Mouse (Mus musculus) CH12.LX (cell line): Measurements from ENCODE around the gene Ext2. TPM values are rescaled to one million over a fixed set of nuclear protein-coding genes. Genes with fewer than 3 reads are reported as not detected.

Experiments
- DNase-seq: peaks from one replicate; pipeline ENCODE4 v3.0.0-alpha.2; 2013; ENCODE audit errors: extremely low read depth
- H3K27ac ChIP-seq: 2 replicates; pipeline ENCODE4 v1.5.1; 2012; ENCODE audit warnings: low read depth, mild to moderate bottlenecking, control low read depth, moderate library complexity; ENCODE audit not compliant: insufficient read depth
- H3K27me3 ChIP-seq: replicated peaks from 2 replicates; pipeline ENCODE3; 2012; ENCODE audit warnings: inconsistent platforms
- H3K36me3 ChIP-seq, 2 experiments: replicated peaks in 1 of 2; 2 replicates each; pipeline versions ENCODE3 to v1.6.1; 2012; ENCODE audit warnings: inconsistent platforms in 1 of 2, low read length in 1 of 2, mild to moderate bottlenecking in 1 of 2, mixed read lengths in 1 of 2, moderate library complexity in 1 of 2; ENCODE audit not compliant: control insufficient read depth in 1 of 2, insufficient read depth in 1 of 2
- H3K4me1 ChIP-seq, 2 experiments: 2 replicates each; pipeline ENCODE4 v1.6.1; 2012; ENCODE audit warnings: inconsistent platforms in 1 of 2, moderate library complexity in 1 of 2; ENCODE audit not compliant: insufficient read depth in 2 of 2, control insufficient read depth in 1 of 2
- H3K4me2 ChIP-seq: 2 replicates; pipeline ENCODE4 v1.6.1; 2012; ENCODE audit warnings: low read depth, mild to moderate bottlenecking, control low read depth; ENCODE audit not compliant: poor library complexity, insufficient read depth, severe bottlenecking
- H3K4me3 ChIP-seq, 3 experiments: fragments of 150-350 bp in 1 of 3; sonication (generic) in 1 of 3; replicated peaks in 1 of 3; 2 replicates each; pipeline versions ENCODE3 to v1.5.1; 2011 to 2012; ENCODE audit warnings: low read depth in 2 of 3, low read length in 2 of 3, mild to moderate bottlenecking in 2 of 3, moderate library complexity in 2 of 3, control low read depth in 1 of 3, improper control_type of control experiment in 1 of 3, inconsistent platforms in 1 of 3, mixed read lengths in 1 of 3; ENCODE audit not compliant: poor library complexity in 1 of 3
- H3K79me2 ChIP-seq: replicated peaks from 2 replicates; pipeline ENCODE4 v1.6.1; 2012; ENCODE audit warnings: mild to moderate bottlenecking, moderate library complexity; ENCODE audit not compliant: control insufficient read depth, poor library complexity, insufficient read depth, severe bottlenecking; ENCODE audit errors: extremely low read depth
- H3K9ac ChIP-seq: 2 replicates; pipeline ENCODE4 v1.6.1; 2012; ENCODE audit warnings: low read depth, mild to moderate bottlenecking, control low read depth, moderate library complexity; ENCODE audit not compliant: insufficient read depth
- H3K9me3 ChIP-seq: replicated peaks from 2 replicates; pipeline ENCODE3; 2012; ENCODE audit warnings: low read length, inconsistent platforms, mixed read lengths
- BHLHE40 ChIP-seq: IDR thresholded peaks from 2 replicates; pipeline ENCODE4 v1.6.1; 2011; ENCODE audit warnings: mild to moderate bottlenecking, low read depth, low read length, improper control_type of control experiment
- CHD1 ChIP-seq: IDR thresholded peaks from 2 replicates; pipeline ENCODE4 v1.6.1; 2012; ENCODE audit warnings: low read depth, low read length, improper control_type of control experiment, inconsistent platforms
- CTCF ChIP-seq, 2 experiments: IDR thresholded peaks in 1 of 2; conservative IDR thresholded peaks in 1 of 2; 2 replicates each; pipeline ENCODE4 v1.5.1; 2011 to 2012; ENCODE audit warnings: low read depth in 2 of 2, low read length in 2 of 2, improper control_type of control experiment in 1 of 2, inconsistent platforms in 1 of 2, mild to moderate bottlenecking in 1 of 2, moderate library complexity in 1 of 2
- EP300 ChIP-seq: IDR thresholded peaks from 2 replicates; pipeline ENCODE4 v1.6.1; 2011; ENCODE audit warnings: low read length, improper control_type of control experiment
- ETS1 ChIP-seq: conservative IDR thresholded peaks from 2 replicates; pipeline ENCODE4 v1.6.1; 2012; ENCODE audit warnings: low read depth, mild to moderate bottlenecking, inconsistent platforms, low read length, improper control_type of control experiment, moderate library complexity
- KAT2A ChIP-seq: IDR thresholded peaks from 2 replicates; pipeline ENCODE4 v1.6.1; 2012; ENCODE audit warnings: low read length, improper control_type of control experiment, inconsistent platforms; ENCODE audit not compliant: insufficient replicate concordance
- MAZ ChIP-seq: IDR thresholded peaks from 2 replicates; pipeline ENCODE4 v1.6.1; 2012; ENCODE audit warnings: low read depth, mild to moderate bottlenecking, inconsistent platforms, low read length, improper control_type of control experiment, moderate library complexity
- MEF2A ChIP-seq: IDR thresholded peaks from 2 replicates; pipeline ENCODE4 v1.6.1; 2014; ENCODE audit warnings: low read depth, mild to moderate bottlenecking, inconsistent platforms, low read length, improper control_type of control experiment, borderline replicate concordance
- MXI1 ChIP-seq: IDR thresholded peaks from 2 replicates; pipeline ENCODE4 v1.6.1; 2011; ENCODE audit warnings: mild to moderate bottlenecking, low read depth, low read length, improper control_type of control experiment
- MYC ChIP-seq: IDR thresholded peaks from 2 replicates; pipeline ENCODE4 v1.6.1; 2011; ENCODE audit warnings: low read depth, mild to moderate bottlenecking, improper control_type of control experiment, low read length
- NELFE ChIP-seq: IDR thresholded peaks from 2 replicates; pipeline ENCODE4 v1.6.1; 2011; ENCODE audit warnings: low read depth, low read length, improper control_type of control experiment
- NRF1 ChIP-seq: IDR thresholded peaks from 2 replicates; pipeline ENCODE4 v1.6.1; 2014; ENCODE audit warnings: low read depth, mild to moderate bottlenecking, inconsistent platforms, low read length, improper control_type of control experiment, moderate library complexity
- PAX5 ChIP-seq: IDR thresholded peaks from 2 replicates; pipeline ENCODE4 v1.6.1; 2012; ENCODE audit warnings: low read length, inconsistent platforms, mixed read lengths
- POLR2A ChIP-seq: IDR thresholded peaks from 2 replicates; pipeline ENCODE4 v1.6.1; 2011; ENCODE audit warnings: low read depth, mild to moderate bottlenecking, improper control_type of control experiment, low read length
- RAD21 ChIP-seq: IDR thresholded peaks from 2 replicates; pipeline ENCODE4 v1.6.1; 2011; ENCODE audit warnings: low read depth, mild to moderate bottlenecking, low read length, improper control_type of control experiment, moderate library complexity
- SIN3A ChIP-seq: IDR thresholded peaks from 2 replicates; pipeline ENCODE4 v1.6.1; 2012; ENCODE audit warnings: low read length, improper control_type of control experiment, inconsistent platforms
- SMC3 ChIP-seq: IDR thresholded peaks from 2 replicates; pipeline ENCODE4 v1.6.1; 2011; ENCODE audit warnings: low read depth, low read length, improper control_type of control experiment
- TBP ChIP-seq: conservative IDR thresholded peaks from 2 replicates; pipeline ENCODE4 v1.6.1; 2011; ENCODE audit warnings: low read depth, low read length, improper control_type of control experiment
- TCF12 ChIP-seq: IDR thresholded peaks from 2 replicates; pipeline ENCODE4 v1.6.1; 2014; ENCODE audit warnings: low read depth, mild to moderate bottlenecking, inconsistent platforms, low read length, improper control_type of control experiment
- ZC3H11A ChIP-seq: IDR thresholded peaks from 2 replicates; pipeline ENCODE4 v1.6.1; 2012; ENCODE audit warnings: low read depth, mild to moderate bottlenecking, inconsistent platforms, low read length, improper control_type of control experiment
- ZNF384 ChIP-seq: IDR thresholded peaks from 2 replicates; pipeline ENCODE4 v1.6.1; 2012; ENCODE audit warnings: low read depth, low read length, improper control_type of control experiment, inconsistent platforms
- dilution Hi-C: fragments of 300-500 bp; cut with MboI; formaldehyde crosslinking; loops from 2 replicates; pipeline ENCODE4 v1.14.3; 2020; ENCODE audit warnings: low sequenced_read_pairs; ENCODE audit not compliant: extremely low pct_unique_long_range_greater_than_20kb, extremely low pct_ligation_motif_present
- in situ Hi-C: fragments of 300-500 bp; cut with MboI; formaldehyde crosslinking; loops from 3 replicates; pipeline ENCODE4 v1.14.3; 2019; ENCODE audit warnings: low sequenced_read_pairs, low pct_ligation_motif_present, low pct_unique_long_range_greater_than_20kb, mixed read lengths
- polyA plus RNA-seq: library from polyadenylated mRNA; unstranded; fragments of >175 nt; gene quantifications from 2 replicates; pipeline ENCODE4 v1.2.1, GENCODE M21; 2012; ENCODE audit warnings: low read depth; ENCODE audit not compliant: insufficient read length
- total RNA-seq, 2 experiments: library from RNA; depleted of rRNA; stranded (reverse); fragments of 300-350 nt in 1 of 2; fragments of >200 nt in 1 of 2; gene quantifications; 2 replicates each; pipeline ENCODE4 v1.2.3; 2012 to 2014

The Ext2 gene
- total and polyA plus RNA-seq, 3 experiments = 20.2 to 33.1 (median 26.9) TPM

DNA sequence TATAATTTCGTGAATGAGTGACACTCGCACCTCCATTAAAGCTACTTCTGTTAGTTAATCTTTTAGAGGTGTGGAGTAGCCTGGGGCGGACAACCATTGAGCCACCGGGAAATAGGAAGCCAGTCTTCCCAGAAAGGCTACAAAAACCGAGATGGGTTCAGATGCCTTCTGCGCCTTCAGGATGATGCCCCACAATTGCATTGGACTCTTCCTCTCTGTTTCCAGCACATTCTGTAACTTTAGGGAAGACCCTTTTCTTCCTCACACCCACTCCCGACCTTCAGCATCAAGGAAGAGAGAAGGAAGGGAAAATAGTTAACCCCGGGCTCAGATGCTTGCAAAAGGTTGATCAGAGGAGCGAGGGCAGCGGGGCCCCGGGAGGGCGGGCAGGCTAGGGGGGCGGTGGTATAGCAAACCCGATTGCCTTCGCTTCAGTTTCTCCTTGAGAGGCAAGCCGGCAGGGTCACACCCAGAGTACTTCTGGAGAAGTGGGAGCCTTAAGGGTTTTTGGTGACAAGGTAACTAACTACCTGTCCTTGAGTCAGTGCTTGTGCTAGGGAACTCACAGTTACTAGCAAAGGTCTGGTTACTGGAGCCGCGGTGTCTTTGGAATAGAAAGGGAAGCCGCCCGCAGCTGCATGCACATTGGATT, 174.3 kb downstream of the Ext2 start:
- Histone ChIP-seq H3K9me3 (peaks cover 2% of the 10 kb centered on the region), H3K27me3 (peaks cover 88% of the 10 kb centered on the region), H3K36me3 (no peaks in the 10 kb centered on the region), H3K4me2 (no peak overlapping the region), H3K4me1 (no peaks in the 10 kb centered on the region), H3K9ac (no peak overlapping the region), H3K4me3 (no peak overlapping the region), H3K27ac (no peak overlapping the region), H3K79me2 (no peaks in the 10 kb centered on the region)
- no peak for TF ChIP-seq RAD21
- no peak for TF ChIP-seq NRF1
- no peak for TF ChIP-seq POLR2A
- no peak for TF ChIP-seq SIN3A
- TF ChIP-seq MEF2A = no peak
- TF ChIP-seq NELFE = no peak
- TF ChIP-seq PAX5 = no peak
- TF ChIP-seq ZC3H11A = no peak
- no peak for TF ChIP-seq ZNF384
- TF ChIP-seq MXI1 = no peak
- TF ChIP-seq MYC = no peak
- no peak for TF ChIP-seq TBP
- TF ChIP-seq KAT2A = no peak
- no peak for TF ChIP-seq TCF12
- no peak for TF ChIP-seq CHD1
- no peak for TF ChIP-seq ETS1
- no peak for TF ChIP-seq BHLHE40
- no peak for DNase-seq
- dilution Hi-C loops = no loop called here
- in situ Hi-C loops = no loop called here

DNA sequence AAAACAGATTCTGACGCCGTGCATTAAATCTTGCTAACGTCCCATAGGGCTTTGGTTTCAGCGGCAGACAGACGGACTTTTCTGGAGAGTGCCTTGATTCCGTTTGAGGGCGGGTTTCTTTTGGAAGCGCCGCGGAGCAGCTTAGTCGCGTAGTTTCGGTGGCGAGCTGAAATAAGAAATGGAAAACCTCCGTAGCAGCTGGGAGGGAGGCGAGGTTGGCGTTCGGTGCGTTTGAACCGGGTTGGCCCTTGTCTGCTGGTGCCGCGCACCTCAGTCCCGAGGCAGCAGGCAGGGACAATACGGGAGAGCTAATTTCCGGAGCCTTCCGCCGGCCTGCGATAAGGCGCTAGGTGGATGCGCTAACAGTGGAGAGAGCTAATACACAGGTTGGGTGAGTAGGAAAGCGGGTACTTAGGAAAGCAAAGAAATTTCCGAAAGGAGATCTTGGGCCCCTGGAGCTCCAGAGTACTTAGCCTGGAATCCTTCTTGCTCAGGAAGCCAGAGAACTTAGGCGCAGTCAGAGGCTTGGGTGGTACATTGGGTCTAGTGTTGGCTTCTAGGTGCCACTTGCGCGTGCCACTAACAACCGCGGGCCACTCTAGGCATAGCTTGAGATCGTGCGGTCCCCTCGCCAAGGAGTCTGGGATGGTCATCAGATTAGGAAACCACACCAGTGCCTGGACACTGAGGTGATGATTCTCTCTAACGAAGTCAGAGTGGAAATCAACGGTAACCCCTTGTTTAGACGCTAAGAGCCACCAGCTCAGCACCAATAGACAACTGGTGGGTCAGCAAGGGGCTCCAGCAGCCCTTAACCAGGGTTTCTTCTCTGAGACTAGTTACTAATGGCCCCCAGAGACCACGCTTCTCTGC, 175.1 kb downstream of the Ext2 start:
- peaks cover 84% of the 10 kb centered on the region for H3K27me3 ChIP-seq
- TF ChIP-seq MAZ (no peak), EP300 (no peak), CTCF (conservative IDR thresholded peaks at IDR 0.05 in 1 of 2, IDR thresholded peaks at IDR 0.05 in 1 of 2; ENCODE audit: low read depth in 2 of 2, low read length in 2 of 2) (no peak), TCF12 (no peak), SMC3 (no peak)

More for the DNA sequence above, 175.1 kb downstream of the Ext2 start:
- DNase-seq = no peak
- Histone ChIP-seq H3K79me2 (no peaks in the 10 kb centered on the region), H3K36me3 (no peaks in the 10 kb centered on the region), H3K9me3 (peaks cover 2% of the 10 kb centered on the region), H3K27ac (no peak overlapping the region), H3K9ac (no peak overlapping the region), H3K4me3 (no peak overlapping the region), H3K4me2 (no peak overlapping the region), H3K4me1 (no peaks in the 10 kb centered on the region)
- dilution Hi-C loops = no loop called here
- in situ Hi-C loops = no loop called here
